Mouse (Mus musculus) CD8-positive naive resting alpha-beta T cell, adult 2 months (primary cell): Measurements from ENCODE around the gene Lst1.
"Not testable (repeated sequence)": the region's sequence is repeated elsewhere in the genome, so short reads cannot be mapped to it uniquely, and the experiment has no call there.

Experiments
- DNase-seq, 2 experiments: peaks; one replicate each; pipeline ENCODE4 v3.0.0; 2022; ENCODE audit warnings: low read depth in 2 of 2, low spot score in 2 of 2

Gene Lst1

GRCm38 (mm10) chr17:35187959-35188610 is at the start of gene Lst1:
TSS of gene Lst1 (minus strand) at chr17:35188439.
- no peak for DNase-seq

GRCm38 (mm10) chr17:35237504-35237903 is 49.3 kb upstream of the Lst1 start:
- DNase-seq, result no peak

- no peak for DNase-seq
Observed at GRCm38 (mm10) chr17:35236996-35237395, 48.8 kb upstream of the Lst1 start.

GRCm38 (mm10) chr17:35236390-35236746 is 48.1 kb upstream of the Lst1 start:
- DNase-seq, result peak; percentile 98 to 100

- peak; percentile 70 to 77 for DNase-seq
Observed at GRCm38 (mm10) chr17:35235614-35236389, 47.6 kb upstream of the Lst1 start, which contains the start of gene Nfkbil1. TSS of gene Nfkbil1 (minus strand) at chr17:35235792.

GRCm38 (mm10) chr17:35234903-35235302 is 46.7 kb upstream of the Lst1 start:
- no peak for DNase-seq

DNA sequence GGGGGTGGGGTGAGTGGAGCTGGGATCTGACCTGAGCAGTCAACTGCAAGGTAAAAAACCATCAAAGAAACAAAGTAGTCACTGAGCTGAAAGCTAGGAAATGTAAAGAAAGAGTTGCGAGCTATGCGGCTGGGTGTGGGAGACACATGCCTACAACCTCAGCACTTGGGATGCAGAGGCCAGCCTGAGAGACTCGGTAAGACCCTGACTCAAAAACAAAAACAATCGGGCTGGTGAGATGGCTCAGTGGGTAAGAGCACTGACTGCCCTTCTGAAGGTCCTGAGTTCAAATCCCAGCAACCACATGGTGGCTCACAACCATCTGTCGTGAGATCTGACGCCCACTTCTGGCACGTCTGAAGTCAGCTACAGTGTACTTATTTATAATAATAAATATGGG is 45.9 kb upstream of the Lst1 start:
- DNase-seq, result not testable (repeated sequence)

- no peak for DNase-seq
Observed at GRCm38 (mm10) chr17:35233114-35233980, 45.1 kb upstream of the Lst1 start, which contains the start of gene Atp6v1g2. TSS of gene Atp6v1g2 (plus strand) at chr17:35233660.

- DNase-seq, result peak in 1 of 2 experiments; percentile 50
Observed at GRCm38 (mm10) chr17:35232659-35233058, 44.4 kb upstream of the Lst1 start.

- peak; percentile 82 to 88 for DNase-seq
Observed at GRCm38 (mm10) chr17:35232043-35232442, 43.8 kb upstream of the Lst1 start.

GRCm38 (mm10) chr17:35231022-35231421 is 42.8 kb upstream of the Lst1 start:
- no peak for DNase-seq

DNA sequence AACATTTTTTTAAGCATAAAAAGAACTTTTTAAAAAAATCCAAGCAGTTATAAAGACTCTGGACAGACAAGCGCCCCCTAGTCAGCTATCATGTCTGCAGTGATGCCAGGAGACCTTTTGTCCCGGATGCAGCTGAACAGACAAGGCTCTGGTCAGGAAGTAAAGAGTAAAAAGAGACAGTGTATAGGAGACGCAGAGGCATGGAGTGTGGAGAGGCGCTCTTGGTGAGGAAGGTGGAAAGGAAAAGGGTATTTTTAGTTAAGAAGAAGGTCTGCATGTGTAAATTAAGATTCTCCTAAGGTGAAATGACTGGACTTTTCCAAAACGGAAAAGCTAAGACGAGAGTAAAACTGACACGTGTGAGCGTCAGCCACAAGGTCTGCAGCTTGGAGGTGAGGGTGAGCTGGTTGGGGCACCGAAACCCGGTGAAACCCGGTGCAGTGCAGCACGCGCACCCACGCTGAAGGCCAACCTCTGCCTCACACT is 38.4 kb upstream of the Lst1 start:
- DNase-seq, result no peak

DNA sequence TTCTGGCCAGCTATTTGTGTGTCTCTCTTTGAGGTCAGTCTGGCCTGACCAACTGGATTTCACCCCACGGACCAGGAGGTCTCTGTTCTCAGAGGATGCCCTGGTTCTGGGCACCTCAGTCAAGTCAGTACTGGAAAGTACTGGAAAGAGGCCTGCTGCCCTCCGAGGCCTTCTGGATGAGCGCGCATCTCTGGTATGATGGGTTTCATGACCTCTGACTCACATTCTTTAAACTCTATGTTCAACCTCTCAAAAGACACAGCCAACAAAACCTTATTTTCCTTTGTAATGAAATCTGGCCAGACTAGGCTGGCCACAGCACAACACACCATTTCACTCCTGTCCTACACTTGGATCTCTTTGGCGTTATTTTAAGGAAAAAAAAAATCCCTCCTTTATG is 37.2 kb upstream of the Lst1 start:
- no peak for DNase-seq

DNA sequence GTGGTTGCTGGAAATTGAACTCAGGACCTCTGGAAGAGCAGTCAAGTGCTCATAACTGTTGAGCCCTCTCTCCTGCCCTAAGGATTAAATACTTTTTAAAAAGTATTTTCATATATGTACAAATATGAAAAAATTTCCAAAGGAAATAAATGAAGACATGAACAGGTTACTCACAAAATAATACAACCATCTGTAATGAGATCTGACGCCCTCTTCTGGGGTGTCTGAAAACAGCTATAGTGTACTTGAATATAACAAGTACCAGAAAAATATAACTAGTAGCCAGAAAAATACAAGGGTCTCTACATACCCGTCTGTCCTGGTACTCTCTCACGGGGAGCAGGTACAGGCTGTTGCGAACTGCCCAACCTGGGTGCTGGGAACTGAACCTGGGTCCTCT is 36.4 kb upstream of the Lst1 start:
- no peak for DNase-seq

DNA sequence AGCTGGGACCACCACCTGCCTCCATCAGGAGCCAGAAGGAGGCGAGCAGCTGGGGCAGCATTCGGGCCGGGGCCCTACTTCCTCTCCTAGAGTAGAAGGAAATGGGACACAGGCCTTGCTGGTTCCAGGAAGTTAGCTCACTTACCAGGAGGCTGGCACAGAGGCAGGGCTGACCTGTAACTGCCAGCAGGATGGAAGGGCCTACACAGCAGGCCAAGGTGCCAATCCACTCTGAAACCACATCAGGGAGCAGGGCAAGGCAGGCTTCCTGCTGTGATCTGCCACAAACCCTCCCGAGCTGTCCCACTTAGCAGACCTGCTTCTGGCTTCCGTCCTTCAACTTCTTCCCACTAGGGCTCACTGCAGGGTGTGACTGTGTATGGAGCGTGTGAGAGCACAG is 34.1 kb upstream of the Lst1 start:
- no peak for DNase-seq

DNA sequence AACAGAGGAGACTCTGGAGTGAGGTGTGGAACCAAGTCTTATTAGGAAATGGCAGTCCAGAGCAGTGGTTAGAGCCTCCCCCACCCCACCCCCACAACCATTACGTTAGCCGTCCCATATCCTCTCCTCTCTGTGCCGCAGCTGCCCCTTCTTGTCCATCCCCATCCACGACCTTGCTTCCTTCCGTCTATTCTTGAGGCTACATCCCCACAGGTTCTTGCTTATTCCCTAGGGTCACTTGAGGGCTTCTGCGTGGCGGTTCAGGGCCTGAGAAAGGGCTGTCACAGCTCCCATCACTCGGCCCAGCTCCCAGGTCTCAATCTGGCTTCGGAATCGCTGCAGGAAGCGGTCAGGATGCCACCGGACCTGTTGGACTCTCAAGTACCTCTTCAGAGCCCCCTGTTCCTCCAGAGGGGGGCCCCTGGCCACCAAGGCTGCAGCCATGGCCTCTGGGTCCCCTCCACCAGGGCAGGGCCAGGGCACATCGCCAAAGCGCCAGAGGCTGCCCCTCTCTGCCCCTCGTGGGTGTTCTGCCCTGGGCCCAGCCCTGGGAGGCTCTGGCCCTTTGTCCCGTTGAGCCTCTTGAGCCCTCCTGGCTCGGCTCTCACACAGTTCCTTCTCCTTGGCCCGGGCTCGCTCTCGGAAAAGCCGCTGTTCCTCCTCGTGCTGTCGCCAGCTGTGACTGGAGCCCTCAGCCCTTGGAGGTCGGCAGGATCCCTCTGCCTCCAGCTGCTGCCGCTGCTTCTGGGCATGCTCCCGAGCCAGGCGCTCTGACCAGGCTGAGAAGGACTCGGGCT is 32.1 kb upstream of the Lst1 start, which contains the start of gene Gm16181:
TSS of gene Gm16181 (plus strand) at position 679 of the 797 bp plus-strand sequence.
- DNase-seq, result no peak

DNA sequence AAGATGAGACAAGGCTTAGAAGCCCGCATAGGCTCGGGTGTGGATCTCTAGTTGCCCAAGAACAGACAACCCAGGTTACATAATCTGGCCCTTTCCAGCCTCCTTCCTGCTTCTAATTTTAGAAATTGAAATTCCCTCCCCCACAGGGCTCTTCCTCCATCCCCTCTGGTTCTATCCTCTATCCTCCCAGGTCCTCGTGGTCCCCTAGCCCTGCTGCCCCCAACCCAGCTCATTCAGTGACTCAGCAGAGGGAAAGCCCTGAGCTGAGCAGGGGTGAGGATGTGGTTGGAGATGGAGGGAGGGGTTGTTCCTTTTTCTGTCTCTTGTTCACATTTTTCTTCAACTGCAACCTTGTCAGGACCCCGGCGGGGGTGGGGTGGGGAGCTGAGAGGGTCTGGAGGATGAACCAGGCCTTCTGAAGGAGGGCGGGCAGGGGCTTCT is 31.4 kb upstream of the Lst1 start:
- DNase-seq, result peak in 1 of 2 experiments; percentile 26

DNA sequence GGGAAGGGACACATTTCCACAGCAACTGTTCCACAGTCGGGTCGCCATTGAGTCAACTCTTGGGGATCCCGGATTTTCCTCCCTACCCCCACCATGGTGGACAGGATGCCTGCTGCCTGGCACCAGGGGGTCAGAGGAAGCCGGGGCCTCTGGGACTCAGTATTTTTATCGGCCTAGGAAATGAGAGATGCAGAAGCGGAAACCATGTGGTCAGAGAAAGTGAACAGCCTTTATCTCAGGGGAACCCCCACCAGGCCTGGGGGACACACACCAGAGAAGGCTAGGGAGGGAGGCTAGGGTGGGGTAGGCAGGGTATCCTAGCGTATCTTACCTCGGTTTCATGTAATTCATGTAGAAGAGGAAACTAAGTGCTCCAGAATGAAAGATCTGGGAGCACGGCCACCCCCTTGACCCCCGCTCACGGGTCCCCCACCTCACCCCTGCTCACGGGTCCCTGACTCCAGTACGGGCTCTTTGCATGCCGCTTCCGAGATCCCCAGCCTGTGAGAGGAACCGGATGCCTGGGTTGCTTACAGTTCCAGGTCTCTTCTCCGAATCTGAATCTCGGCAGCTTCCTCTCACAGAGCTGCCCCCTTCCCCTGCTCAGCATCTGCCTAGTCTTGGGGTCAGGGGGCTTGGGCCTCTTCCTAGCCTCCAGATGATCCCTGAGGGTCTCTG is 30.4 kb upstream of the Lst1 start:
- peak in 1 of 2 experiments; percentile 39 for DNase-seq

DNA sequence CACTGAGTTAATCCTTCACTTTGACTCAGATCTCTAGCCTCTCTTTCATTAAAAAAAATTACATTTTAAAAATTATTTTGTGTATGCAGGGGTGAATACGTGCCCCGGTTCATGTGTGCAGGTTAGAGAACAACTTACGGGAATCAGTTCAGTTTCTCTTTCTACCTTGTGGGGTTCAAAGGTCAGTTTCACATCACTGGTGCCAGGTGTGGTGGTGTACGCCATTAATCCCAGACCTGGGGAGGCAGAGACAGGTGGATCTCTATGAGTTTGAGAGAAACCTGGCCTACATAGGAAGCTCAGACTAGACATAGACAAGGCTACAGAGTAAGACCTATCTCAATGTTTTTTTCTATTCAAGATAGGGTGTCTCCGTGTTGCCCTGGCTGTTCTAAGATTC is 24.8 kb upstream of the Lst1 start:
- DNase-seq, result no peak

DNA sequence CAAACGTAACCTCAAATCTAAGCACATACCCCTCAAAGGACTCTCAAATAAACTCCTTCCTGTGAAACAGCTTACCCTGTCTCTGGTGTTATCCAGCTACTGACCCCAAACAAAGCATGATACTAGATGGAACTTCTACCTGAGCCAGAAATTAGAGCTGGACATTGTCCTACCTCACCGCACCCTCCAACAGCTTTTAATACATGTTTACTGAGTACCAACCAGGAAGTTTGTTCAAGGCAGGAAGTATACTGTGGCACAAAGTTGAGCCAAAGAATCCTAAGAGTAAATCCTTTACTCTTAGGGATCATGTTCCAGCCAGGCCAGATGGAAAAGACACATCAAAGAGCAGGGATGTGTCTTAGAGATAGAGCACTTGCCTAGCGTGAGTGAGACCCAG is 22.4 kb upstream of the Lst1 start:
- DNase-seq, result no peak
